Mouse (Mus musculus) T-helper 2 cell (primary cell): ENCODE data around the gene Swsap1.

ENCODE experiments used
- in situ Hi-C: fragments of 300-600 bp; cut with MboI, MseI; formaldehyde crosslinking; loops from one replicate; pipeline ENCODE4 v1.15.1; 2025; ENCODE audit warnings: high pct_unique_total_duplicates

The Swsap1 gene

GRCm38 (mm10) chr9:21935466-21936131 is 20.0 kb upstream of the Swsap1 start:
- in situ Hi-C loops: loop anchor here (5.0 kb wide), 1 partner anchor 83 kb away; the partner anchor contains the start of gene Dock6

DNA sequence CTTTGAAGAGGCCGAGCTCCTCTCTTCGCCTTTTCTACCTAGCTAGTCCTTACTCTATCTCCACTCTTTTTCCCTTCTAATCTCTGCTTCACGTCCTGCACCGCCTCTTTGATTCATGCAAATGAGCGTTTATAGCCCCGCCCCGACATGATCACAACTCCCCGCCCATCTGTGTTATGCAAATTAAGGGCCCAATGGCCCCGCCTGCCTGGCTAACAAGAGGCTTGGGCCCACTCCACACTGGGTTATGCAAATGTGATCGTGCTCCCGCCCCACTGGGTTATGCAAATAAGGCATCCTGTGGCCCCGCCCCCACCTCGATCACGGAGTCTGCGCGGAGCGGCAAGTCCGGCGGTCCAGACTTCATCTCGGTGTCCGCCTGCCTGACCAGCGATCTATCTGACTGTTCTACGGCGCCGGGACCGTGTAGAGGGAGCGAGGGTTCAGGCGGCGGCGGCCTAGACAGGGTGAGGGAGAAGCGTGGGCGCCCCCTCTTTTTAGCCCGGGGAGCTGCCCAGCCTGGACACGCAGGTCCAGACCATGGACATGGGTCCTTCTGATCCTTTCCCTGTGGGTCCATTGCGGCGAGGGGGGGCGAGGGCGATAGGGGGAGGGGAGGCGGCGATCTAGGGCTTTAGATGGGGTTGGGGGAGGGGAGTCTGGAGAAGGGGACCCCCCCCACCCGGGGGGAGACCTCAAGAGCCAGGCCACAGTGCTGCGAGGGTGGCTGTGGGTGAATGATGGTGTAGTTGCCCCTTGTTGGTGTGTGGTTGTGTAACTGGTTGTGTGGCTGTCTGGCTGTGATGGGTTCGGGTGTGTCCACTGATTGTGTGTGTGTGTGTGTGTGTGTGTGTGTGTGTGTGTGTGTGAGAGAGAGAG is 18.6 kb upstream of the Swsap1 start, which contains the start of gene Plppr2:
Gene Plppr2, plus strand, starts transcription at position 342 of the 879 bp plus-strand sequence.
- in situ Hi-C loops: loop anchor here (5.0 kb wide), 1 partner anchor 85 kb away; the partner anchor contains the start of gene Dock6

DNA sequence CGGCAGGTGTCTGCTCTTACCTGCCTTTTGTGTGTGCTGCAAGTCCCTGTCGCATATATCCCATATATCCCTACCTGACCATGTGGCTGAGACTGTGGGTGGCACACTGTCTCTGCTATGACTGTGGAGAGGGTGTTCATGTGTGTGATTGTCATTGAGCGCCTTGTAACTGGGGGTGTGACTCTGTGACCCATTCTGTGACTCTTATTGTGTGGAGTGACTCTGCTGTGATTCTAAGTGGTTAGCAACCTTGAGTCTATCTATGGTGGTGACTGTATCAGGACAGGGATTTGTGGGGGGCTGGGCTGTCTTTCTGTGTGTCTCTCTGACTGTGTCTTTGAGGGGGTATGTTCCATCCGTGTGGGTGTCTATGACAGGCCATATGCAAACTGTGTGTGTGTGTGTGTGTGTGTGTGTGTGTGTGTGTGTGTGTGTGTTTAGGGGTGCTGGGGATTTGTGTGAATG is 17.8 kb upstream of the Swsap1 start:
- in situ Hi-C loops: loop anchor here (5.0 kb wide), 1 partner anchor 85 kb away; the partner anchor contains the start of gene Dock6

GRCm38 (mm10) chr9:21938234-21938855 is 17.2 kb upstream of the Swsap1 start:
- in situ Hi-C loops: loop anchor here (5.0 kb wide), 1 partner anchor 86 kb away; the partner anchor contains the start of gene Dock6

GRCm38 (mm10) chr9:21943046-21943445 is 12.5 kb upstream of the Swsap1 start:
- in situ Hi-C loops: no loop called here

- in situ Hi-C loops: no loop called here
These were observed 11.9 kb upstream of the Swsap1 start for GRCm38 (mm10) chr9:21943638-21944037.

- in situ Hi-C loops: no loop called here
These were observed 11.3 kb upstream of the Swsap1 start for GRCm38 (mm10) chr9:21944267-21944666.

DNA sequence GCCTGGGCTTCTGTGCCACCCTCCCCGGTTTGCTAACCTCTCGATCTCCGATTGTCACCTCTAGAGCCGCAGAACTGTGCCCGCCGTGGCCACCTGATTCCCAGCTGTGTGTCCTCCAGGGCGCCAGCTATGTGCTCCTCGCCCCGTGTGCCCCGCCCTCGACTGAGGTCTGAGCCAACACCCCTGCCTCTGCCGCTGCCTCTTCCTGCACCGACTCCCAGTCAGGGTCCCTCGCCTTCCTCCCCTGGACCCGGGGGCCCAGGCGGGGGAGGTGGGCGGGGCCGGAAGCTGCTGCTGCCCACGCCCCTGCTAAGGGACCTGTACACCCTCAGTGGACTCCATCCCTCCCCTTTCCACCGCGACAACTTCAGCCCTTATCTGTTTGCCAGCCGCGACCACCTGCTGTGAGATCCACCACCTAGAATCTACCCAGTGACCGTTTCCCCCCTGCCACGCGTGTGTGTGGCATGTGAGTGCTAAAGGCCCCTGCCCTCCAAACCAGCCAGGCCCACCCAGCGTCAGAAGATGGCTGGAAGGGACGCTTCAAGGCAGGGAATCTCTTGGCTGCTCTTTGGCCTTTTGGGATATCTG is 7.9 kb upstream of the Swsap1 start:
- in situ Hi-C loops: no loop called here

- in situ Hi-C loops: no loop called here
These were observed 7.4 kb upstream of the Swsap1 start for GRCm38 (mm10) chr9:21948146-21948545.

DNA sequence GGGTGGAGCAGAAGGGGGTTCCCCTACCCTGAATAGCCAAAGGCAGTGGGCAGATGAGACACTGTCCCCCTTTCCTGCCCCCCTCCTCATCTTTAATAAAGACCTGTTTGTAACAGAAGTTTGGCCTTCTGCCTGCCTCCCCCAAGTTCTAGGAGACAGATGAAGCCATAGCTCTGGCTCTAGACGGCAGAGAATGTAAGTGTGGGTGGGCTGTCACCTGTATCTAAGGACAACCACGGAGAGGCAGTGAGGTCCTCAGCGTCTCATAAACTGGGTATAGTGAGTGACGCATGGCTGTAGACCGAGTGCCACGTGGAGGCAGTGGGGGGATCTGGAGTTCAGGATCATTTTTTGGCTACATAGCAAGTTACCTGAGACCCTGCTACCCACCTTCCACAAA is 6.8 kb upstream of the Swsap1 start:
- in situ Hi-C loops: no loop called here

DNA sequence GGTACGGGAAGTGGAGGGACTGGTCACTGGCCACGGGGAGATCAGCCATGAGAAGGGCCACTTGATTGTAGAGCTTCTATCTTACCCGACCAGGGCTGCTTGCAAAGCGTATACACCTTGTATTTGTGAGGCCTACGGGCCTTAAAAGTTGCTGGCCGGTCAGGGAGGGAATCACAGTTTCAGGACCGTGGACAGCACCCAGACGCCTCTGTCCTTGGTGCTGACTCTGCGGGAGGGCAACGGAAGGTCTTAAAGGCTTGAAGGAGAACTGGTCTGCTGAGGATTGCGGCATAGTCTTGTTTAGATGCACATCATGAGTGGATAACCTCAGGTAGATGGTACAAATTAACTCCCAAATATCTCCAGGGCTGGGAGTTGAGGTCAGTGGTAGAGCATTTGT is 5.2 kb upstream of the Swsap1 start:
- in situ Hi-C loops: no loop called here

- in situ Hi-C loops: no loop called here
These were observed 3.6 kb upstream of the Swsap1 start for GRCm38 (mm10) chr9:21951977-21952376.

GRCm38 (mm10) chr9:21953600-21953999 is 2.0 kb upstream of the Swsap1 start:
- in situ Hi-C loops: no loop called here

DNA sequence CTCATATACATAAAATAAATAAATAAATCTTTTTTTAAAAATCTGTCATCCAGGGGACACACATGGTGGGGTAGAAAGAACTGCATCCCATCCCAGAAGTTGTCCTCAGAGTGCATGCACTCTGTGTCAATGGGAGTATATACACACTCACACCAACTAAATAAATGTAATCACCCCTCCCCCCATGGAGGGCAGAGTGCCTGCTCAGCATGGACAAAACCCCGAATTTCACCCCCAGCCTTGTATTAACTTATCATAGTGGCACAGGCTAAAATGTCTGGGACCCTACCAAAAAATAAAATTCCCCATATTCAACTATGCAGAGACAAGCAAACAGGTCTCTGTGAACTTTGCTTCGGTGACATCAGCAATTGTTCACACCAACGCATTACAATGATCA is 920 bp upstream of the Swsap1 start:
- in situ Hi-C loops: no loop called here

GRCm38 (mm10) chr9:21955225-21955569 is 358 bp upstream of the Swsap1 start:
- in situ Hi-C loops: no loop called here

- in situ Hi-C loops: no loop called here
These were observed 2.8 kb downstream of the Swsap1 start for GRCm38 (mm10) chr9:21958372-21958771.

DNA sequence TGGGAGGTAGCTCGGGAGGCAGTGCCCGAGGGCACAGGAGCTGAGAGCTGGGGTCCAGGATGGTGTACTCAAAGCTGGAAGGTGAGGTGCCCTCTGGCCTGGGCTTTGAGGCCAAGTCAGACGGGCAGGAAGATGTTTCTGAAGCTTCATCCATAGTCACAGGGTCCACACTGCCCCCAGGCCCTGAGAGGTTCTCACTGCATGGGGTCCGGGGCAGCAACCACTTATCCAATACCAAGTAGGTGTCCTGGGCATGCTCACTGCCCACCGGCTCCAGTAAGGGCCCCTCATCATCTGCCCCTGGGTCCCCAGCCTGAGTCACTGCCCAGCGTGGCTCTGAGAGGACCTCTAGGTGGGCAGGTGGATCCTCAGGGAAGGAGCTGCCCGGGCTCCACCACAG is 3.7 kb downstream of the Swsap1 start:
- in situ Hi-C loops: no loop called here

- in situ Hi-C loops: no loop called here
These were observed 4.6 kb downstream of the Swsap1 start for GRCm38 (mm10) chr9:21960135-21960534.

GRCm38 (mm10) chr9:21960558-21961208 is 5.1 kb downstream of the Swsap1 start:
- in situ Hi-C loops: no loop called here

DNA sequence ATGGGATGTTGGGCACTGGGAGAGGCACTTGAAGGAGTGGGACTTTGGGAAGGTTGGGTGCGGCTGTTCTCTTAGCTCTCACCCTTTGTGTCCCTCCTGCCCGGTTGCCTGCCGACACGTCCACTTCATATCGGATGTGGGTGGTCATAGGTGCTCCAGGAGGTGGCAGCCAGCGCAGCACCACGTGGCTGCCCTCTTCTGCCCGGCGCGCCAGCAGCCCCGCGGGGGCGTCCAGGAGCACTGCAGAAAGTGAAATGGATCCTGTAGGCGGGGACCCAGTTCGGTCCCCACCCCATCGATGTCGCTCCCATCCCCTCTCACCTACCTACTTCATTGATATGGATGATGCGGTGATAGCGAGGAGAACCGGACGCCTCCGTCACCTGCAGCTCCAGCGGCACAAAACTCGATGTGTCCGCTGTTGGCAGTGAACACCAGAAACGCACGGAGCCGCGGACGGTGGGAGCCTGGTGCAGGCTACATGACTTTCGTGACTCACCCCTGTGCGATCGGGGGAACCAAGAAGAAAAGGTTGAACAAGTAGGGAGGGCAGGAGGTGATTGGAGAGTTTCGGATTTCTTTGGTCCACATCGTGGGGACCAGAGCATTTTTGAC is 5.9 kb downstream of the Swsap1 start:
- in situ Hi-C loops: no loop called here

DNA sequence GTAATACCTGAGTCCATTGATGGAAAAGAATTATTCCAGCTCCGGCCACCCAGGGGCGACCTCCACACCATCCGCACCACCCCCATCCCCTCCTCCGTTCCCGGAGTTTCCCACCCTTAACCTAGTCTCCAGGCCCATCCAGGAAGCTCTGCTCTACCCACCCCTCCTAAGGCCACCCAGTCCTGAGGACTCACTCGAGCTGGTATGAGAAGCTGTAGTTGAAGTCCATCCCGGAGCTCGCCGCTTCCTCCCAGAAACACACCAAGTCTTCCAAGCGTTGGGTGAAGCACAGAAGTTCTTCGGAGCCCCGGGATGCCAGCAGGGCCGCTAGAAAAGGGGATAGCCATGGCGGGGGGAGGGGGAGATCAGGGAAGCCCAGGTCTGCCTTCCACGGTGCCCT is 6.5 kb downstream of the Swsap1 start:
- in situ Hi-C loops: no loop called here
